Mouse (Mus musculus) midbrain, embryonic 15.5 days (tissue): Measurements from ENCODE around the gene Ranbp1. TPM values are rescaled to one million over a fixed set of nuclear protein-coding genes. Genes with fewer than 3 reads are reported as not detected.
"Not testable (repeated sequence)": the region's sequence is repeated elsewhere in the genome, so short reads cannot be mapped to it uniquely, and the experiment has no call there.

Source experiments
- ATAC-seq: fragments of 200-750 bp; cut with Nextera tagmentation; replicated peaks from 2 replicates; pipeline ENCODE4 v1.8.0; 2017; ENCODE audit warnings: moderate TSS enrichment
- H3K27ac ChIP-seq: fragments of 300-500 bp; sonication (generic); 2 replicates; pipeline ENCODE4 v1.5.1; 2015; ENCODE audit warnings: mild to moderate bottlenecking, inconsistent platforms
- H3K27me3 ChIP-seq: fragments of 300-500 bp; sonication (generic); replicated peaks from 2 replicates; pipeline ENCODE4 v1.6.1; 2015; ENCODE audit warnings: inconsistent platforms
- H3K36me3 ChIP-seq: fragments of 300-500 bp; sonication (generic); replicated peaks from 2 replicates; pipeline ENCODE4 v1.6.1; 2015; ENCODE audit warnings: inconsistent platforms
- H3K4me1 ChIP-seq: fragments of 300-500 bp; sonication (generic); 2 replicates; pipeline ENCODE4 v1.6.1; 2015; ENCODE audit warnings: inconsistent platforms
- H3K4me2 ChIP-seq: fragments of 300-500 bp; sonication (generic); 2 replicates; pipeline ENCODE4 v1.6.1; 2015; ENCODE audit warnings: inconsistent platforms, mild to moderate bottlenecking, moderate library complexity
- H3K4me3 ChIP-seq: fragments of 300-500 bp; sonication (generic); 2 replicates; pipeline ENCODE4 v1.5.1; 2015; ENCODE audit warnings: mild to moderate bottlenecking, inconsistent platforms
- H3K9ac ChIP-seq: fragments of 300-500 bp; sonication (generic); 2 replicates; pipeline ENCODE4 v1.6.1; 2015; ENCODE audit warnings: mild to moderate bottlenecking, inconsistent platforms
- H3K9me3 ChIP-seq: fragments of 300-500 bp; sonication (generic); 2 replicates; pipeline ENCODE4 v1.6.1; 2016; ENCODE audit warnings: inconsistent platforms
- WGBS: fragments of 180-500 bp; shearing (Covaris S2); methylation state at CpG from one replicate; pipeline ENCODE4 v1.1.7; 2015; ENCODE audit warnings: mixed read lengths; 5-methylcytosine and 5-hydroxymethylcytosine counted together
- polyA plus RNA-seq: library from polyadenylated mRNA; unstranded; fragments of >200 nt; fragmentation: Nextera tagmentation; extraction: Ambion mirVana; gene quantifications from 2 replicates; pipeline ENCODE4 v1.2.1, GENCODE M21; 2015

The Ranbp1 gene
- polyA plus RNA-seq, result 334 and 360 TPM in 2 replicates

DNA sequence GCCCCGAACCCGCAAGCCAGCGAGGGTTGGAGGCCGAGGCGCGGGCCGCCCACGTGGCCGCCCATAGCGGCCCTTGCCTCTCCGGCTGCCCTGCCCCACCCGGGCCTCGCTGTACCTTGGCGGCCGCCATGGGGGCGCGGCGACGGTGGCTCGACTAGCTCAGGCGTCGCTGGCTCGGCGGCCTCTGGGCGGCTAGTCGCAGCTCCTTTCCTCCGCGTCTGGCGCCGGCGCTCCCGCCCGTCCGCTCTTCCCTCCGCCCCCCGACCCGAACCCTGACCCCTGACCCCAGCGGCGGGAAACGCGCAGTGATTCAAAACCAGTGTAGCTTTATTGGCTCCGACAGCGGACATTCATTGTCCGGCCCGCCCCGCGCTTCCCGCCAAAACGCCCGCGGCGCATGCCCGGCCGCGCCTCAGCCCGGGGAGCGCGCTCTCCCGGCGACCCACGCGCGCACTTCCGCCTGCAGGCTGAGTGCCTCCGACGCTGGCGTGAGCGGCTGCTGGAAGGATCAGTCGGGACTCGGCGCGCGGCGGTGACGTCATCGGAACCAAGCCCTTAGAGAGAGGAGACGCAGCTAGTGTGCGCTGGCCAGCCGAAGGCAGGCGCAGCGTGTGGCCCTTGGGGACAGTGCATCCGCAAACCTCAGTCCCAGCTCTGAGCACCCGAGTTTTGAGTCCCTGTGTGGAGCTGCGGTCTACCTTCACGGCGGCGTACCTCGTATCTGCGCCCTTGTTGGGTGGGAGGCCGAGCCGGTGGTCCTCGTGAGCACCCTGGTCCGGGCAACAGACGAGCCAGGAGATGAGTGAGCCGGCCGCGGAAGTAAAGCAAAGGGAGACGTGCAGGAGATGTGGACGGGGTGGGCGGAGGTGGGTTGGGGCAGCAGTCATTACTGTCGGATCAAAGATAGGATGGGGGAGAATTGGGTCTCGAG, at the start of gene Ranbp1, which contains the start of gene Trmt2a:
TSS of gene Ranbp1 (minus strand) at position 300 of the 931 bp plus-strand sequence.
TSS of gene Trmt2a (plus strand) at position 247 of the 931 bp plus-strand sequence.
- Histone ChIP-seq H3K9me3 (no peaks in the 10 kb centered on the region), H3K4me3 (peak within 1 kb of the TSS; percentile 87), H3K36me3 (peaks cover 51% of the 10 kb centered on the region), H3K4me1 (peaks cover 41% of the 10 kb centered on the region), H3K9ac (peak within 1 kb of the TSS; percentile 76), H3K4me2 (peak within 1 kb of the TSS; percentile 78), H3K27me3 (no peaks in the 10 kb centered on the region), H3K27ac (peak within 1 kb of the TSS; percentile 90)
- WGBS, result under 1% methylated on average over 97 of the region's 102 CpGs
- peak; percentile 96 for ATAC-seq

DNA sequence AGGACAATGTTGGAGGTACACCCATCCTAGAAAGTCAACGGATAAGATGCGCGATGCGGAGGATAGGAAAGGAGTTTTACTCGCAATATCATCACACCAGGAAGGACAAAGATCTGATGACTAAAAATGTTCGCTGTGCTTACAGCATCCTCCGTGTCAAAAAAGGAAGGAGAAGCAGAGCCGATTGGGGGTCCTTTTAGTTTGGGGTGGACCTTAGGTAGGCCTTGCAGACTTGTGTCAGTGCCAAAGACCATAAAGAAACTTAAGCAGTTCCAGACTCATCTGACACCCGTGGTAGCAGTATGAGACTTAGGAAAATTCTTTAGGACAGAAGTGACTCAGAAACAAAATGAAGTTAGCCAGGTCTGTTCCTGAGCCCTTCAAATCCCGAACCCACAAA, 41.1 kb upstream of the Ranbp1 start:
- peak overlapping the region; percentile 42 for H3K9ac ChIP-seq
- 5% methylated on average over 10 of the region's 10 CpGs for WGBS
- not testable (repeated sequence) for H3K36me3 ChIP-seq, H3K27me3 ChIP-seq, H3K9me3 ChIP-seq
- peak; percentile 0; the same call in 1 of the 2 replicates for ATAC-seq
- H3K27ac ChIP-seq, result peak overlapping the region; percentile 91
- peaks cover 33% of the 10 kb centered on the region for H3K4me1 ChIP-seq
- peak overlapping the region; percentile 95 for H3K4me3 ChIP-seq
- H3K4me2 ChIP-seq, result peak overlapping the region; percentile 46

DNA sequence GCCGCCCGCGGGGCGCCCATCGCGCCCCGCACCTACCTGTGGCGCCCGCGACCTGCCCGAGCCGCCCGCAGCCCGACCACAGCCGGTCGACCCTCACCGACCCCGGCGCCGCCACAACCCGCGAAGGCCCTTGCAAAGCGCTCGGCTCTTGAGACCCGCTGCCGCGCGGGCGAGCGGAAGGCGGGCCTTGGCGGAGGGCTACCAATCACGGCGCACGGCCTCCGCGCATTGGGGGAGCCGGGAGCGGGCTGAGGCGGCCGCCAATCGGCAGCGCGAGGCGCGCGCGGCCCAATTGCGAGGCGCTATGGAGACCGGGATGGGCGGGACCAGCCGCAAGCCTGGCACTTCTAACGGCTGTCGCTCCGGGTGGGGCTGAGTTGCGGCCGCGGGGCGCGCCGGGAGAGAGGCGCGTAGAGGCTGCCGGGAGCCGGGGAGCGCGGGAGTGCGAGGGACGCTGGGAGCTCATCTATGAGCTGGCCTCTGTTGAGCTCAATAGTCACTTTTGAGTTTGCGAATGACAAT, 40.6 kb upstream of the Ranbp1 start, which contains the start of gene Dgcr8:
TSS of gene Dgcr8 (minus strand) at position 180 of the 522 bp plus-strand sequence.
- peaks cover 33% of the 10 kb centered on the region for H3K4me1 ChIP-seq
- peak within 1 kb of the TSS; percentile 67 for H3K4me2 ChIP-seq
- peak within 1 kb of the TSS; percentile 91 for H3K27ac ChIP-seq
- WGBS, result under 1% methylated on average over 68 of the region's 71 CpGs
- H3K27me3 ChIP-seq, result no peaks in the 10 kb centered on the region
- H3K9me3 ChIP-seq, result no peaks in the 10 kb centered on the region
- H3K36me3 ChIP-seq, result peaks cover 9% of the 10 kb centered on the region
- peak within 1 kb of the TSS; percentile 95 for H3K4me3 ChIP-seq
- ATAC-seq, result peak; percentile 100
- peak within 1 kb of the TSS; percentile 99 for H3K9ac ChIP-seq

DNA sequence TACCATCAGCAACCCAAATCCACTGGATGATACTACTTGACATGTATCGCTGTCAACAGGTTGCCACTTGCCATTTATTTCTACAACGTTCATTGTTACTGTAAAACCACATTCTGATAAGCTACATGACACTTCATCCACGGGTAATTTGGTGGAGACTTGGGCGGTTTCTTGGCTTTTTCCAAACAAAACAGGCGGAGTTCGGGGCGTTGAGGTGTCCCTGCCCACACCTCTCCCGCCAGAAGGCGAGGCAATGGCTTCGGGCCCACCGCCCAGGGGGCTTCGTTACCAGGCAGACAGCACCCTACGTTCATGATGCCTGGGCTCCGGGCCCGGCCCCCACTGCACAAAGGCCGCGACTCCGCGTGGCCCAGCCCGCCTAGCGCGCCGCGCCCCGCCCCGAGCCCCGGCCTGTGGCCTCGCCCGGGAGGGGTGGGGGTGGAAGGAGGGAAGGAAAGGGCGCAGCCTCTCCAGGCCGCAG, 40.1 kb upstream of the Ranbp1 start:
- WGBS, result under 1% methylated on average over 15 of the region's 31 CpGs
- Histone ChIP-seq H3K9ac (peak overlapping the region; percentile 99), H3K4me2 (peak overlapping the region; percentile 67), H3K27me3 (no peaks in the 10 kb centered on the region), H3K27ac (peak overlapping the region; percentile 91), H3K4me3 (peak overlapping the region; percentile 95), H3K4me1 (peaks cover 33% of the 10 kb centered on the region), H3K36me3 (peaks cover 14% of the 10 kb centered on the region), H3K9me3 (no peaks in the 10 kb centered on the region)
- peak; percentile 86 for ATAC-seq

DNA sequence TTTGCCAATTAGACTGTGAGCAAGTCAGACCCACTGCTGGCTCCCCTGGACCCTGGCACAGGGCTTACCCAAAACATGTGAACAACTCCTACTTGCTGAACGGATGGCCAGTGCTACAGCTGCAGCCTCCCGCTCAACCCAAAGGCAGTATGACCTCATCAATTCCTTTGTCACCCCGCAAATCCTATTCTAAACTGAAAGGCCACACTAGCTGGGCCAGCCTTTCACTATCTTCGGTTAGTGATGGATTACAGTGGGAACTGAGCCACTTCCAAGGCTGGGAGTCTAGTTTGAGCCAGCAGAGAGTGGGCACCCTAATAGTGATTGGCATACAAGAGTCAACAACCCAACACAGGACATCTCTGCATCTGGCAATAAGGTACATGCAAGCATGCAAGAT, 39.6 kb upstream of the Ranbp1 start:
- Histone ChIP-seq H3K36me3 (peaks cover 19% of the 10 kb centered on the region), H3K9ac (peak overlapping the region; percentile 99), H3K27ac (peak overlapping the region; percentile 91; the same call in 1 of the 2 replicates), H3K9me3 (no peaks in the 10 kb centered on the region), H3K4me2 (peak overlapping the region; percentile 67), H3K4me3 (peak overlapping the region; percentile 95), H3K27me3 (no peaks in the 10 kb centered on the region), H3K4me1 (peaks cover 33% of the 10 kb centered on the region)
- WGBS, result 0% methylated on average over 4 of the region's 4 CpGs
- ATAC-seq, result no peak

DNA sequence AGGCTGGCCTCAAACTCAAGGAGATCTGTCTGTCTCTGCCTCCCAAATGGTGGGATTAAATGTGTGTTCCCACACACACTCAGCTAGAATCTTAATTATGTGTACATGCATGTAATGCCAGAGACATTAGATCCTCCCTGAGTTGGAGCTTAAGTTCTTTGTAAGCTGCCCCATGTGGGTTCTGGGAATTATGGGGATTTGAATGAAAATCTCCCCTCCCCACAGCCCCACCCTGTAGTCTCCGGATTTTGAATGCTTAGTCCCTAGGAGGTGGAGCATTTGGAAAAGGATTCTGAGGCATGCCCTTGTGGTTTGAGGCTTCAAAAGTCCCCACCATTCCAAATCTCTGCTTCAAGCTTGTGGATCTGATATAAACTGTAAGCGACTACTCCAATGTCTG, 26.6 kb upstream of the Ranbp1 start:
- Histone ChIP-seq H3K9ac (no peak overlapping the region), H3K4me3 (no peak overlapping the region), H3K36me3 (peaks cover 68% of the 10 kb centered on the region), H3K4me2 (no peak overlapping the region), H3K27ac (no peak overlapping the region), H3K4me1 (no peaks in the 10 kb centered on the region), H3K9me3 (no peaks in the 10 kb centered on the region), H3K27me3 (no peaks in the 10 kb centered on the region)
- WGBS, result 48% methylated on average over 2 of the region's 2 CpGs
- ATAC-seq, result no peak

DNA sequence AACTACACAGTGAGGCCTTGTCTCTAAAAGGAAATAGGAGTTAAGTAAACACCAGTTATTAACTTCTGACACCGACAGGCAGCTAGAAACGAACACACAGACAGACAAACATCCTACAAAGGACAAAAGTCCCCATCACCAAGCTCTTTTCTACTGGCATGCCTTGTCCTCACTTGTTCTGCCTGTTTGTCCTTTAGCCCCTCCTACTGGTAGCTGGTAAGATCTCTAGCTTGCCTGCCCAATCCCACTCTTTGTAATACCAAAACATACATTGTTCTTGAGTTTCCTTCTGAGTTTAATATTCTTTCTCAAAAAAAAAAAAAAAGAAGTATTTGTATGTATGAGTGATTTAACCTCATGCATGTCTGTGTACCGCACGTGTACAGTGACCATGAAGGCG, 19.6 kb upstream of the Ranbp1 start:
- Histone ChIP-seq H3K4me1 (no peaks in the 10 kb centered on the region), H3K36me3 (peaks cover 63% of the 10 kb centered on the region), H3K9me3 (no peaks in the 10 kb centered on the region), H3K9ac (no peak overlapping the region), H3K4me3 (no peak overlapping the region), H3K27me3 (no peaks in the 10 kb centered on the region), H3K27ac (no peak overlapping the region), H3K4me2 (no peak overlapping the region)
- whole genome bisulfite sequencing, result 94% methylated on average over 5 of the region's 5 CpGs
- ATAC-seq, result no peak

DNA sequence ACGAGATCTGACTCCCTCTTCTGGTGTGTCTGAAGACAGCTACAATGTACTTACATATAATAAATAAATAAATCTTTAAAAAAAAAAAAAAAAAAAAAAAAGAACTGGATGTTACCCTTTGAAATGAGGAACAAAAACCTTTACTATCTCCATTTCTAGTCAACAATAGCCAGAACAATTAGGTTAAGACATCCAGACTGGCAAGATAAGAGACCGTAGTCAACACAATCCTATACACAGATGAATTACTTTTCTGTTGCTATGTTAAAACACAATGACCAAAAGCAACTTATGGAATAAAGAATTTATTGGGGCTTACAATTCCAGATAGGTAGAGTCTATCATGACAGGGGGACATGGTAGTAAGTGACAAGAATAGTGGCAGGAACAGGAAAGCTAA, 16.5 kb upstream of the Ranbp1 start:
- no peaks in the 10 kb centered on the region for H3K4me1 ChIP-seq
- no peak overlapping the region for H3K9ac ChIP-seq
- no peak overlapping the region for H3K27ac ChIP-seq
- peaks cover 53% of the 10 kb centered on the region for H3K36me3 ChIP-seq
- ATAC-seq, result no peak
- WGBS, result 94% methylated on average over 2 of the region's 2 CpGs
- no peak overlapping the region for H3K4me3 ChIP-seq
- no peaks in the 10 kb centered on the region for H3K9me3 ChIP-seq
- H3K4me2 ChIP-seq, result no peak overlapping the region
- no peaks in the 10 kb centered on the region for H3K27me3 ChIP-seq

DNA sequence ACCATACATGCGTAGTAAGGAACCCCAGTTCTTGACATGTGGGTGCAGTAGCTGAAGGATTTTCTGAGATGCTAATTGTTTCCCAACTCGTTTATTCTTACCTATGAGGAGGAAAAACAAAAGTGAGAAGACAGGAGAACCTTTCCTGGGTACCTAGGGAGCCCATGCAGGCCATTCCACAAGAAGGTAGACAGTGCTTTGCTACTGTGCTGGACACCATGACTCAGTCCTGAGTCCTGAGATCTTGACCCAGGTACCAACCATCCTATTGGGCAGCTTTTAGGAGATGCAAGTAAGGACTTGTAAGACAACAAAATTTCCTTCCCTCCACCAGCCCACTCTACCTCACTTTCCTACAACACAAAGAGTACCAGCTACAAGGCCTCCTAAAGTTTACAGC, 9.7 kb upstream of the Ranbp1 start, which contains the start of gene Gm49776:
TSS of gene Gm49776 (minus strand) at position 101 of the 400 bp plus-strand sequence.
- peaks cover 73% of the 10 kb centered on the region for H3K36me3 ChIP-seq
- no peak within 1 kb of the TSS for H3K4me3 ChIP-seq
- 94% methylated on average over 2 of the region's 2 CpGs for WGBS
- H3K27ac ChIP-seq, result no peak within 1 kb of the TSS
- no peaks in the 10 kb centered on the region for H3K4me1 ChIP-seq
- H3K4me2 ChIP-seq, result no peak within 1 kb of the TSS
- no peaks in the 10 kb centered on the region for H3K27me3 ChIP-seq
- no peaks in the 10 kb centered on the region for H3K9me3 ChIP-seq
- no peak within 1 kb of the TSS for H3K9ac ChIP-seq
- no peak for ATAC-seq

DNA sequence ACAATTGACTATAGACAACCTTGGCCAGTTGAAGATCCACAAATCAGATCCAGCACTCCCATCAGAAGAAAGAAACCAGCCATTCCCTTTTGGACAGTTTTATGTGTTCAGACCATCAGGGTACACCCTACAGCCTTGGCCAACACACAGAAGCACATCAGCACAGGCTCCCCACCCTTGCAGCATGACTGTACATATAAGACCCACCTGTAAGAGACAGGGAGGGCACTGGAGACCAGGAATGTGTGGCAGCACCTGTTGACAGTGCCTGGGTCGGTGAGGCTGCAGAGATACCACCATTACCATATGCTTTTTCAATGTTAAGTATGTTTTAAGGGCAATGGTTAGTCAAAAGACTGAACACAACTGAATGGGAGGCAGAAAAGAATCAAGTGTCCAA, 5.3 kb upstream of the Ranbp1 start:
- no peaks in the 10 kb centered on the region for H3K27me3 ChIP-seq
- 84% methylated on average over 1 of the region's 1 CpGs for WGBS
- peaks cover 25% of the 10 kb centered on the region for H3K4me1 ChIP-seq
- no peak for ATAC-seq
- H3K9me3 ChIP-seq, result no peaks in the 10 kb centered on the region
- no peak overlapping the region for H3K4me2 ChIP-seq
- peaks cover 69% of the 10 kb centered on the region for H3K36me3 ChIP-seq
- H3K9ac ChIP-seq, result no peak overlapping the region
- no peak overlapping the region for H3K4me3 ChIP-seq
- no peak overlapping the region for H3K27ac ChIP-seq

DNA sequence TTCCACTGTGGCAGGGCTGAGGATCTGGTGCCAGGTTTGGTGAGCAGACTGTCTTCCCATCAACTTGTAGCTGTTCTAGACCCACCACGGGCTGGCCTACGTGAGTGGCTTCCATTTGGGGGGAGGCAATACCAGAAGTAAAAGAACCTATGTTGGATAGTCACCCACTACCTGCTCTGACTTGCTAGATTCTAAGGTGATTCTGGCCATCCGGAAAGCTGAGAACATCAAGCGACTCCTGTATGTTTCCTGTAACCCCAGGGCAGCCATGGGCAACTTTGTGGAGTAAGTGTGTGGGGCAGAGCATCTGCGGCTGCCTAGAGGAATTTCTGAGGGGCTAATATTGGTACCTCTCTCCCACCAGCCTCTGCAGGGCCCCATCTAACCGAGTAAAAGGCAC, 4.2 kb upstream of the Ranbp1 start:
- H3K27me3 ChIP-seq, result no peaks in the 10 kb centered on the region
- 89% methylated on average over 6 of the region's 6 CpGs for WGBS
- H3K9ac ChIP-seq, result no peak overlapping the region
- no peak for ATAC-seq
- H3K27ac ChIP-seq, result no peak overlapping the region
- H3K4me3 ChIP-seq, result no peak overlapping the region
- peaks cover 60% of the 10 kb centered on the region for H3K36me3 ChIP-seq
- peaks cover 25% of the 10 kb centered on the region for H3K4me1 ChIP-seq
- no peaks in the 10 kb centered on the region for H3K9me3 ChIP-seq
- H3K4me2 ChIP-seq, result no peak overlapping the region
